Mouse (Mus musculus) embryo, embryonic 10 days (tissue): ENCODE measurements around the gene Cbx3.

Experiments
- DNase-seq: peaks from one replicate; pipeline ENCODE4 v3.0.0-alpha.2; 2015; ENCODE audit warnings: low spot score

Cbx3 gene

DNA sequence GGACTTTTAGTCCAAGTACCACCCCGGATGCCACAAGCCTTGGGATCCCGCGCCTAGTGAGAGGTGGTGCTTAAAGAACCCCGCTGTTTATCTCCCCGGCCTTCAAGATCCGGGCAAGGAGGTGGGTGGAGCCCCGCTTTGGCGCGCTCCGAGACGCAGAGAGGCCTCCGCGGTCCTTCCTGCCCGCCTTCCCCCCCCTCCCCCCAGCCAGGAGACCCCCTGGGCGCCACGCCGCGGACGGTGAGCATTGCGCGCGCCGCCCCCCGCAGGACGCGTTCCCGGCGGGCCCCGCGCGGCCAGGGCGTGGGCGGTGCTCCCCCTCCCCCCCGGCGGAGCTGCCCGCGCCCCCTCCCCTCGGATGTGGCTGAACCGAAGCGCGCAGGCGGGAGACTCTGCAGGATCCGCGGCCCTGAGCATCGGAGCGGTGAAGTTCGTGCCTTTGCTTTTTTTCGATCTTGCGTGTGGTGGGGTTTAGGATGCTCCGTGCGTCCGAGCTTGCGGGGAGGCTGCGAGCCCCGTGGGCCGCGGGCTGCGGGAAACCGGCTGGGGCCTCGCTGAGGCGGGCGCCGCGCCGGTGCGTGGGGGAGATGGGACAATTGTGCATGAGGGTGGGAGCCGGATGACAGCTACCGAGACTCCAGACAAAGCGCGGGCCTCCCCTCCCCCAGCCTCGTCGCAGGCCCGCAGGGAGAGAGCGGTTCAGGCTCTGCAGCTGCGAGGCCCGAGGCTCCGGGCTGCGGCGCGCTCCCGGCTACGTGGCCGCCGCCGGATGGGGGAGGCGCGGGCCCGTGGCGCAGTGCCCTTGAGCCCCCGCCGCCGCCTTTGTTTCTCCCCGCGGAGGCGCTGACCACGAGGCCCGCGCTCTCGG is at the start of gene Cbx3:
Cbx3 (plus strand) TSS at position 50 of the 868 bp plus-strand sequence.
- DNase-seq = peak; percentile 92

DNA sequence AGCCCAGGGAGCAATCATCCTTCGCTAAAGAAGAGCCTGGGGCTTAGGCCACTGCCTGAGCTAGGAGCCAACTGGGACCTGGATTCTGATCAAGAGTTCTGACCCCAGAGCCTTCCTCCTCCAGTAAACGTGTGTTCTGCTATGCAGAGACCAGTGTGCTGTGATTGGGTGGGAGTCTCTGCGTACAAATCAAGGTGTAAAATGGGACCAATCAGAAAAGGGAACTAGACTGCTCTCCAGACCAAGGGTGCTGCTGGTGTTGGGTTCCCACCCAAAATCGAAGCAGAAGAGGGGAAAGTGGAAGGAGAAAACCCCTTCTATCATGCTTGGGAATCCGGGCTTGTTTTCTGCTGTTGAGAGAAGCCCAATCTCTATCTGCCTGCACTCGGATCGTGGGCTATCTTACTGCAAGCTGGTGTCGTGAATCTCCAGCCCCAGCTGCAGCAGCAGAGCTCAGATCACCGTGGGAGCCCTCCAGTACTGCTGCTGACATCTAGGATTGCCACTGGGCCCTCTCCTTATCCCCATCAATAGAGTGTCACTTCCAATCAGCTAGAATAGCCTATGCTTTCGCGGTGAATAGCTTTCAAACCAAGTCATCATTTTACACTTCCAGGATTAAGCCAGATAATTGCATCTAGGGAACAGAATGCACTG is 46.6 kb upstream of the Cbx3 start:
- DNase-seq = no peak

- no peak for DNase-seq
Measured at GRCm38 (mm10) chr6:51424537-51424936, 45.6 kb upstream of the Cbx3 start.

DNA sequence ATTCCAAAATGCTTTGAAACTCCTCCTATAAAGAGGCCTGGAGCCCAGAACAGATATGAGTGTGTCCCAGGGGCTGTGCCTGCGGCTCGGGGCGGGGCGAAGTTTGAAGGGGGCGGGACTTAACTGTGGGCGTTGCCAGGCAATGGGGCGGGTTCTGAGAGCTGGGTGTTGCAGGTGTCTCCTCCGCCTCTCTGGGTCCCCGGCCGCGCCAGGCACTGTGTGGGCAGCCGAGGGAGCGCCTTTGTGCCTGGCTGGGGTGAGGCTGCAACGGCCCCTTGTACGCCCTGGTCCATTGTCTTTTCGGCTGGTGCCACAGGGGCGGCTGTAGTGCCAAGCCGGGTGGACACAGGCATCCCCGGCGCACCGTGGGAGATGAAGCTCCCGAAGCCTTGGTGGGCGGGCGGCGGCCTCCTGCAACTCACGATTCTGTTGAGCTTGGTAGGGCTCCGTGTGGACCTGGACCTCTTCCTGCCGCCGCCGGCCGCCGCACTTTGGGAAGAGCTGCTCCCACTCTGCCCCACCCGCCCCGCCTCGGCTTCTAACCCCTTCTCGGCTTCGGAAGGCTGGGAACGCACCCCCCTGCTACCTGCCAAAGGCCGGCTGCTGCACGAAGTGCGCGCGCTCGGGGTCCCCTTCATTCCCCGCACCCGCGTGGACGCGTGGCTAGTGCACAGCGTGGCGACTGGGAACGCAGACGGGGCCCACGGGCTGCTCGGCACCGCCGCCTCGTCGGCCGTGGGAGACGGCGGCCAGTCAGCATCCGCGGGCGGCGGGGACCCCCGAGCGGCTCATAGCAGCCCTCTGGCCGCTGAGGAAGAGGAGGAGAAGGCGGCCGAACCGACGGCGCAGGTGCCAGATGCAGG is 37.4 kb upstream of the Cbx3 start, which contains the start of gene Nfe2l3:
Nfe2l3 (plus strand) TSS at position 136 of the 863 bp plus-strand sequence.
- DNase-seq = peak; percentile 62

DNA sequence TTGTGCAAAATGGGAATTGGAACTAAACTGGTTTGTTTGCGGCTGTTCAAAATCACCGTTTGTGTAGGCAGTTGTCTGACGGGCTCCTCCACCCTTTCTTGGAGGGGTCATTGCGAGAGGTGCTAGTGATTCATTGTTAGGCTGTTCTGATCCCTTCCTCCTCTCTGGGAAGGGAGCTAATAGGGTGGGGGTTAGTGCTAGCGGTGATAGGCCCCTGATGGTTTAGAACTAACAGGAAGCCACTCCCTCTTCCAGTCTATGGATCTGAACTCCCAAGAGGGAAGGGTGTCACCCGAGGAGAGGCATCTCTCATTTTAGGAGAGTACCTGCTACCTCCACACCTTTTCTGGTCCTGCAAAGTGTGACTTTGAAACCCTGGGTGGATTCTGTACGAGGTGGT is 35.9 kb upstream of the Cbx3 start:
- DNase-seq = no peak

GRCm38 (mm10) chr6:51437665-51438064 is 32.5 kb upstream of the Cbx3 start:
- no peak for DNase-seq

GRCm38 (mm10) chr6:51438826-51439330 is 31.3 kb upstream of the Cbx3 start:
- no peak for DNase-seq

DNA sequence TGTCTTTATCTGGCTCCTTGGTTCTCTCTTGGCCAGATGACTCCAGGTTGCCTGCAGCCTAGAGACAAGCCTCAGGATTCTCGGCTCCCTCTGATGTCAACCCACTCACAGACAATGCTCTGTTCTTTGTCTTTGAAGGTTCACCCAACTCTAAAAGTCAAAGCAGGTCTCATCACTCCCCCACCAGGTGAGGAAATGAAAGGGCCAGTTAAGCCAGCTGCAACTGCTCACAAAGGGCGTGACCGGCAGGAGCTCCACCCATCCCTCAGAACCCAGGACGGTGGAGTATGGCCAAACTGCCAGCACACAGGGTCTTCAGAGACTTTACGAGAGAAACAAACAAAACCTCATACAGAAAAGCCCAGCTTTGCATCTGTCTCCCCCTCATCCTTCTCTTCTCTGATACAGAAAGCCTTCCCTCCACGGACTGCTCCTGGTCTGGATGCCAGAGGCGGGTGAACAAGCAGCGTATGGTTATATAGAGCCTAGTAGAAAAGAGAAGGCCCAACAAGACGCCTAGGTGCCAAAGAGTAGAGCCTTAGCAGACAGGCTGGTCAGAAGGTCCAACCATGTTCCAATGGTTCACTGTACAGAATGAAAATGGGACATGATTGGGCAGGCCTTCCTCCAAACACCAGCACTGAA is 27.8 kb upstream of the Cbx3 start:
- DNase-seq = no peak

- DNase-seq = no peak
Measured at GRCm38 (mm10) chr6:51452927-51453503, 17.1 kb upstream of the Cbx3 start.

DNA sequence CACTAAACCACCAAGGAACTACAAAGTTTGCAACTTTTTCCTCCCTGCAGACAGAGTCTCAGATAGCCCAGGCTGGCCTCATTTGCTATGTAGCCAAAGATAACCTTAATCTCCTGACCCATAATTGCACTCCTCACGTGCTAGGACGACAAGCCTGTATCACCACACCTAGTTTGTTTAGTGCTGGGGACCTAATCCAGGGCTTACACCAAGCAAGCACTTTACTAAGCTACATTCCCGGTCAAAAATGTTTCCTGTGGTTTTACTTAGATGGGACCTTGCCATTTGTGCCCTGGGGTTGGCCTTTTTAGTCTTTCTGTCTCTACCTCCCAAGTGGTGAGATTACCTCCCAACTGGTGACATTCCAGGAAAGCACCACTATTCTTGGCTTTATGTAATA is 15.2 kb upstream of the Cbx3 start:
- DNase-seq = no peak

- no peak for DNase-seq
Measured at GRCm38 (mm10) chr6:51456198-51456597, 14.0 kb upstream of the Cbx3 start.

GRCm38 (mm10) chr6:51457283-51457682 is 12.9 kb upstream of the Cbx3 start:
- no peak for DNase-seq

DNA sequence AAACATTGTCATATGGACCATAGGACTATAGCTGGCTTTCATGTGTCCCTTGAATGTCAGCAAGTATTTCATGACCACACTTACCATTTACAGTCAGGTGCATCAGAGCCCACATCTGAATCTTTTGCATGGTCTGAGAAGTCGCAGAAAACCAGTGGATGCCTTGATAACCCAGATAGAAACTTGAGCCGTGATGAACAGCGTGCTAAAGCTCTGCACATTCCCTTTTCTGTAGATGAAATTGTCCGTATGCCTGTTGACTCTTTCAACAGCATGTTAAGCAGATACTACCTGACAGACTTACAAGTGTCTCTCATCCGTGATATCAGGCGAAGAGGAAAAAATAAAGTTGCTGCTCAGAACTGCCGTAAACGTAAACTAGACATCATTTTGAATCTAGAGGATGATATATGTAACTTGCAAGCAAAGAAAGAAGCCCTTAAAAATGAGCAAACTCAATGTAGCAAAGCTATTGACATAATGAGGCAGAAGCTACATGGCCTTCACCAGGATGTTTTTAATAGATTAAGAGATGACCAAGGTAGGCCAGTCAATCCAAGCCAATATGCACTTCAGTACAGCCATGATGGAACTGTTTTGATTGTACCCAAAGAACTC is 12.3 kb upstream of the Cbx3 start:
- DNase-seq = no peak

DNA sequence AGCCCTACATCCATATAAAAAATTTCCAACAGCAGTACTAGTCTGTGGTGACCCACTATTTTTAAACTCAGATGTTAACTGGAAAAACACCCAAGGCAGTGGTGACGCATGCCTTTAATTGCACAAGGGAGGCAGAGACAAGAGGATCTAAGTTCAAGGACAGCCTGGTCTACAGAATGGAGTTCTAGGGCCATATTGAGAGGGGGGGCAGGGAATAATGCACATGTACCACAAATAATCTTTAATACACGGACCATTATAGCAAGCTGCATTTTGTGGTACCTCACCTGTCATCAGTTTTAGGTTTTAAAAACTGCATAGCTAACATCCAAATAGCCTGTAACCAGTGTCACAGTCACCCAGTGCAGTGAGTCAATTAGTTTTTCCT is 11.2 kb upstream of the Cbx3 start:
- peak; percentile 51 for DNase-seq

GRCm38 (mm10) chr6:51459313-51460020 is 10.7 kb upstream of the Cbx3 start:
- DNase-seq = peak; percentile 71

- DNase-seq = peak; percentile 36
Measured at GRCm38 (mm10) chr6:51460021-51460360, 10.2 kb upstream of the Cbx3 start.

DNA sequence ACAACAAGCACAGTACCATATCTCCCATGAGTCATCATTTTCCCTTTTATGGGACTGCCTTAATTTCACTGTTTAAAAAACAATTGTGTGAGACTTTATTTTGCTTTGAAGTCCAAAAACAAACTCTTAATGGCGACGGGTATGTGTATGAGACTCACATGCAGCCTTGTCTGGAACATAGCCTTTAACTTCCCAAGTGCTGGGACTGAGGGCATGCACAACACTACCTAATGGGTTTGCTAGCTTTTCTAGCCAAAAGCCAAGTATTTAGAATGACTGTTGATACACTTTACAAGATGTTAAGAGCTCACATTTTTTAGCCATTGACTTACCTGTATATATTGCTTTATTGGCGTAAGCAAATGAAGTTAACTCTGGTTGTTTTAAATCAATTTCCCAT is 9.8 kb upstream of the Cbx3 start:
- no peak for DNase-seq

GRCm38 (mm10) chr6:51467649-51468048 is 2.5 kb upstream of the Cbx3 start:
- DNase-seq = no peak

GRCm38 (mm10) chr6:51468891-51469561 is 1.1 kb upstream of the Cbx3 start:
- peak; percentile 82 for DNase-seq
